Mouse (Mus musculus) hindbrain, embryonic 10.5 days (tissue): ENCODE measurements at regions not wholly inside any gene's neighbourhood (a gene's known extent, or its start where the extent isn't known, plus 50 kb on each side); places are given as distances from the start of the nearest gene placed in this dataset.

ENCODE experiments used
- DNase-seq: peaks from one replicate; pipeline ENCODE4 v3.0.0-alpha.2; 2017; ENCODE audit warnings: low spot score
- H3K27ac ChIP-seq: fragments of 300-500 bp; sonication (generic); 2 replicates; pipeline ENCODE4 v1.5.1; 2016; ENCODE audit warnings: mild to moderate bottlenecking, moderate library complexity
- H3K27me3 ChIP-seq: fragments of 300-500 bp; sonication (generic); 2 replicates; pipeline ENCODE4 v1.6.1; 2016; ENCODE audit warnings: mild to moderate bottlenecking; ENCODE audit not compliant: poor library complexity, insufficient read depth, severe bottlenecking
- H3K36me3 ChIP-seq: fragments of 300-500 bp; sonication (generic); 2 replicates; pipeline ENCODE4 v1.6.1; 2016; ENCODE audit warnings: mild to moderate bottlenecking, moderate library complexity
- H3K4me1 ChIP-seq: fragments of 300-500 bp; sonication (generic); replicated peaks from 2 replicates; pipeline ENCODE4 v1.6.1; 2016; ENCODE audit warnings: mild to moderate bottlenecking
- H3K4me3 ChIP-seq: fragments of 300-500 bp; sonication (generic); 2 replicates; pipeline ENCODE4 v1.5.1; 2016; ENCODE audit warnings: mild to moderate bottlenecking, moderate library complexity
- H3K9me3 ChIP-seq: fragments of 300-500 bp; sonication (generic); 2 replicates; pipeline ENCODE4 v1.6.1; 2016; ENCODE audit warnings: mild to moderate bottlenecking, moderate library complexity
- WGBS: fragments of 180-500 bp; shearing (Covaris S2); methylation state at CpG from one replicate; pipeline ENCODE4 v1.1.7; 2016; 5-methylcytosine and 5-hydroxymethylcytosine counted together

DNA sequence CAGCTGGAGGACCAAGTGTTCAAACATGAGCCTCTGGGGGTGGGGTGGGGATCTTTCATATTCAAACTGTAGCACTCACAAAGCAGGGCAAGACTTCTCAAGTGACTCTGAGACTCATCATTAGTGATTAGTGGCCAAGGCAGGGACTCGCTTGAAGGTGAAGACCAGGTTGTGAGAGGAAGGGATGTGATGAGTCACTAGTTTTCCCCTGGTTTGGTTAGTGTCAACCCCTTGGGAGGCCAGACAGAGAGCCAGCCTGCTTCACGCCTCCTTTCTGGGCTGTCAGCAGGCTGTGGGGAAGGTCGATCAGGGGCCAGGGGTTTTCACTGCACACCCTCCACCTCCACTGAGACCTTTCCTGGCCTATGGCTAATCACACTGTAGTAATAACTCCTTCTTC, 65.2 kb downstream of the Slc30a10 start:
- Histone ChIP-seq H3K27me3 (no peaks in the 10 kb centered on the region), H3K9me3 (no peaks in the 10 kb centered on the region), H3K4me3 (no peak overlapping the region), H3K4me1 (peaks cover 7% of the 10 kb centered on the region; the same call in 1 of the 2 replicates), H3K36me3 (no peaks in the 10 kb centered on the region), H3K27ac (no peak overlapping the region)
- no peak for DNase-seq
- WGBS = 60% methylated on average over 3 of the region's 3 CpGs

- Histone ChIP-seq H3K27ac (no peak overlapping the region; the same call in 1 of the 2 replicates), H3K9me3 (no peaks in the 10 kb centered on the region), H3K4me3 (no peak overlapping the region), H3K36me3 (no peaks in the 10 kb centered on the region), H3K27me3 (no peaks in the 10 kb centered on the region), H3K4me1 (no peaks in the 10 kb centered on the region)
- DNase-seq = no peak
- WGBS = 77% methylated on average over 10 of the region's 10 CpGs
Measured at GRCm38 (mm10) chr1:185524020-185524419, 69.4 kb downstream of the Slc30a10 start.

DNA sequence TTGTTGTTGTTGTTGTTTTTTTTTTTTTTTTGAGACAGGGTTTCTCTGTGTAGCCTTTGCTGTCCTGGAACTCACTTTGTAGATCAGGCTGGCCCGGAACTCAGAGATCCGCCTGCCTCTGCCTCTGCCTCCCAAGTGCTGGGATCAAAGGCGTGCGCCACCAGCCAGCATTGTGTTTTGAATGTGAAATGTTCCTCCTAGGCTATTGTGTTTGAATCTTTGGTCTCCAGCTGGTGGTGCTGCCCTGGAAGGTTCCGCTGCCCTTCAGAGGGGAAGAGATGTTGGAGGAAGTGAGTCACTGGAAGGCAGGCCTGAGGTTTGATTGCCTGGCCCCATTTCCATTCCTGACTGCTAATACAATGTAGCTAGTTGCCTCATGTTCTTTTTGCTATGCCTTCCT, 78.8 kb downstream of the Slc30a10 start:
- Histone ChIP-seq H3K4me1 (no peaks in the 10 kb centered on the region), H3K36me3 (no peaks in the 10 kb centered on the region), H3K4me3 (no peak overlapping the region), H3K27ac (no peak overlapping the region), H3K27me3 (no peaks in the 10 kb centered on the region), H3K9me3 (no peaks in the 10 kb centered on the region)
- 89% methylated on average over 5 of the region's 5 CpGs for WGBS
- DNase-seq = no peak

DNA sequence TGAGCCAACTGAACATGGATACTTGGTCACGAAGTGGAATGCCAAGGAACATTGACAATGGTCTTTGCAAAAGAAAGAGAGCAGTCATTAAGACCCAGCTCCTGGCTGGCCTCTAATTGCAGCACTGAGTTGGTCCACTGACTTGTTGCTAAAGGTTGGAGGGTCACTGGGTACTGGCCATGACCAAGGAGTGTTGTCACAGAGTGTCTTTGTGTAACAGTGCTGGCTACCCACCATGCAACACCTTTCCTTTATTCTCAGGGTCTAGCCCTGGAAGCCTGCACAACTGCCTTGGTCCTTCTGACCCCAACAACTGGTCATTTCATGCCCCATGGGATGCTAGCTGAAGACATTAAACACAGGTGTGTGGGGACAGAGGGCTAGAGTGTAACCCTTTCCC, 79.5 kb downstream of the Slc30a10 start:
- no peaks in the 10 kb centered on the region for H3K9me3 ChIP-seq
- H3K36me3 ChIP-seq = no peaks in the 10 kb centered on the region
- H3K27me3 ChIP-seq = no peaks in the 10 kb centered on the region
- no peaks in the 10 kb centered on the region for H3K4me1 ChIP-seq
- H3K4me3 ChIP-seq = no peak overlapping the region
- no peak overlapping the region for H3K27ac ChIP-seq
- no peak for DNase-seq
- 92% methylated on average over 1 of the region's 1 CpGs for WGBS

DNA sequence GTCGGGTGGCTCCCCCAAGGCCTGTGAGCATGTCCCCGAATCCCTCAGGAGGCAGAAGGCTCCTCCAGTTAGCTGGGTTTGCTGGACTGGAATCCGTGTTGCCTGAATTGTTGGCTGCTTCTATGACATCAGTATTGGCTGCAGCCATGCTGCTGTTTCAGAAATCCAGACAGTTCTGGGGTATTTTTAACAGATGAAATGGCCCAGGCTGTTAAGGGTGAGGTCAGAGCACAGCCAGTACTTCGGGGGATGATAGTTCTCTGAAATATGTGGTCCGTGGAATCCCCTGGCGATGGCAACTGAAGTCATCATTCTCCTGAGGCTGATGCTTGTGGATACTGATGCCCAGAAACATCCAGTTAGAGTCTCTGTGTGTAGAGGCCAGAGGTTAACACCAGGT, 80.7 kb downstream of the Slc30a10 start:
- H3K4me1 ChIP-seq = no peaks in the 10 kb centered on the region
- no peaks in the 10 kb centered on the region for H3K9me3 ChIP-seq
- WGBS = 84% methylated on average over 6 of the region's 6 CpGs
- no peaks in the 10 kb centered on the region for H3K27me3 ChIP-seq
- DNase-seq = no peak
- H3K27ac ChIP-seq = no peak overlapping the region
- H3K4me3 ChIP-seq = no peak overlapping the region
- no peaks in the 10 kb centered on the region for H3K36me3 ChIP-seq

- H3K9me3 ChIP-seq = no peaks in the 10 kb centered on the region
- no peaks in the 10 kb centered on the region for H3K27me3 ChIP-seq
- DNase-seq = no peak
- no peaks in the 10 kb centered on the region for H3K36me3 ChIP-seq
- H3K4me3 ChIP-seq = no peak overlapping the region
- H3K4me1 ChIP-seq = no peaks in the 10 kb centered on the region
- no peak overlapping the region for H3K27ac ChIP-seq
- 88% methylated on average over 4 of the region's 4 CpGs for WGBS
Measured at GRCm38 (mm10) chr1:185537236-185537635, 82.6 kb downstream of the Slc30a10 start.

GRCm38 (mm10) chr1:185539458-185539857, 84.8 kb downstream of the Slc30a10 start:
- no peaks in the 10 kb centered on the region for H3K27me3 ChIP-seq
- H3K9me3 ChIP-seq = no peaks in the 10 kb centered on the region; the same call in 1 of the 2 replicates
- no peak overlapping the region for H3K4me3 ChIP-seq
- 72% methylated on average over 1 of the region's 1 CpGs for WGBS
- no peaks in the 10 kb centered on the region for H3K4me1 ChIP-seq
- no peak for DNase-seq
- no peaks in the 10 kb centered on the region for H3K36me3 ChIP-seq
- no peak overlapping the region for H3K27ac ChIP-seq

DNA sequence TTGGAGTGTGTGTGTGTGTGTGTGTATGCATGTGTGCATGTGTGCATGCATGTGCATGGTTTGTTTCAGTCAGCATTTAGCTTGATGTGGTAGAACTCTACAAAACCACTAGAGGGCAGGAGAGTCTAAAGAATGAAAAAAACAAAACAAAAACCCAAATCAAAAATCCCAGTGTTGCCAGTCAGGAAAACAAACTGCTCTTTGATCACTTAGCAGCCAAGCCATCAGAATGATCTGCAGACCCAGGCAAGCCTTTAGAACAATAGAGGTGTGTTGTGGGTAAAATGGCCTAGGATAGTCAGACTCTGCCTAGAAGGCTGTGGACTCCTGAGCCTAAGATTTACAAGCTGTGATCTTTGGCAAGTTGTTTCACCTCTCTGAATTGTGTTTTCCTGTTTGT, 91.7 kb downstream of the Slc30a10 start:
- Histone ChIP-seq H3K27ac (peak overlapping the region; percentile 71), H3K4me1 (peaks cover 4% of the 10 kb centered on the region; the same call in 1 of the 2 replicates), H3K27me3 (no peaks in the 10 kb centered on the region), H3K4me3 (no peak overlapping the region), H3K36me3 (no peaks in the 10 kb centered on the region), H3K9me3 (no peaks in the 10 kb centered on the region; the same call in 1 of the 2 replicates)
- no peak for DNase-seq

- H3K36me3 ChIP-seq = no peaks in the 10 kb centered on the region
- no peaks in the 10 kb centered on the region for H3K27me3 ChIP-seq
- peaks cover 12% of the 10 kb centered on the region; the same call in 1 of the 2 replicates for H3K4me1 ChIP-seq
- no peaks in the 10 kb centered on the region for H3K9me3 ChIP-seq
- H3K4me3 ChIP-seq = no peak overlapping the region
- DNase-seq = no peak
- 68% methylated on average over 9 of the region's 9 CpGs for WGBS
- no peak overlapping the region for H3K27ac ChIP-seq
Measured at GRCm38 (mm10) chr1:185572761-185573530, 118.3 kb downstream of the Slc30a10 start.

DNA sequence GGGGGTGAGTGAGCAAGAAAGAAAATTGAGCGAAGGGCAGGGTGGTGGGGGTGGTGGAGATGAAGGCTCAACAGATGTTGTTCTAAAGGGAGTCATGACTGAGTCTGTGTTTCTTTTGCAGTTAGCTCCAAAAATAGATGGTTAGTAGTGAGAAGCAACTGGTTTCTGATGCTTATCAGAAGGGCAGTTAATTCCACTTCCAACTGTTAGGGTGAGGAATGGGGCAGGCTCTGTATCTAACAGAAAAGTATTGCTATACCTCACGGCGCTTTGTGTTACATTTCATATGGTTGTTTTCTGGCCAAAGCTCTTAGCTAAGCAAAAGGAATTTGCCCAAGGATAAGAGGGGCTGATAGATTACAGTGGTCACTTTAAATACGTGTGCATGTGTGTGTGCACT, 120.3 kb downstream of the Slc30a10 start:
- 81% methylated on average over 4 of the region's 4 CpGs for WGBS
- no peak for DNase-seq
- Histone ChIP-seq H3K9me3 (0 out of 2 replicates have a peak, but pooled peaks cover 2% of the 10 kb centered on the region), H3K4me3 (no peak overlapping the region), H3K27me3 (no peaks in the 10 kb centered on the region), H3K27ac (no peak overlapping the region), H3K36me3 (no peaks in the 10 kb centered on the region), H3K4me1 (peaks cover 12% of the 10 kb centered on the region; the same call in 1 of the 2 replicates)

- no peak overlapping the region for H3K27ac ChIP-seq
- no peak overlapping the region for H3K4me3 ChIP-seq
- 0 out of 2 replicates have a peak, but pooled peaks cover 2% of the 10 kb centered on the region for H3K9me3 ChIP-seq
- 98% methylated on average over 1 of the region's 1 CpGs for WGBS
- H3K4me1 ChIP-seq = no peaks in the 10 kb centered on the region
- no peaks in the 10 kb centered on the region for H3K36me3 ChIP-seq
- no peaks in the 10 kb centered on the region for H3K27me3 ChIP-seq
- no peak for DNase-seq
Measured at GRCm38 (mm10) chr1:185579824-185580223, 125.2 kb downstream of the Slc30a10 start.

- no peaks in the 10 kb centered on the region for H3K27me3 ChIP-seq
- H3K27ac ChIP-seq = no peak overlapping the region
- H3K4me3 ChIP-seq = no peak overlapping the region
- no peaks in the 10 kb centered on the region for H3K4me1 ChIP-seq
- 79% methylated on average over 6 of the region's 6 CpGs for WGBS
- H3K9me3 ChIP-seq = no peaks in the 10 kb centered on the region
- no peaks in the 10 kb centered on the region for H3K36me3 ChIP-seq
- no peak for DNase-seq
Measured at GRCm38 (mm10) chr1:185585191-185585870, 130.7 kb downstream of the Slc30a10 start.

- Histone ChIP-seq H3K27ac (no peak overlapping the region), H3K27me3 (no peaks in the 10 kb centered on the region), H3K4me3 (no peak overlapping the region), H3K4me1 (no peaks in the 10 kb centered on the region), H3K36me3 (no peaks in the 10 kb centered on the region), H3K9me3 (no peaks in the 10 kb centered on the region)
- DNase-seq = no peak
- 89% methylated on average over 13 of the region's 13 CpGs for WGBS
Measured at GRCm38 (mm10) chr1:185587671-185588347, 133.2 kb downstream of the Slc30a10 start.
